Mouse (Mus musculus): Measurements from ENCODE around the gene Olig3. TPM values are rescaled to one million over a fixed set of nuclear protein-coding genes. Genes with fewer than 3 reads are reported as not detected.

The Olig3 gene
- polyA plus RNA-seq, 1 experiment = not detected

DNA sequence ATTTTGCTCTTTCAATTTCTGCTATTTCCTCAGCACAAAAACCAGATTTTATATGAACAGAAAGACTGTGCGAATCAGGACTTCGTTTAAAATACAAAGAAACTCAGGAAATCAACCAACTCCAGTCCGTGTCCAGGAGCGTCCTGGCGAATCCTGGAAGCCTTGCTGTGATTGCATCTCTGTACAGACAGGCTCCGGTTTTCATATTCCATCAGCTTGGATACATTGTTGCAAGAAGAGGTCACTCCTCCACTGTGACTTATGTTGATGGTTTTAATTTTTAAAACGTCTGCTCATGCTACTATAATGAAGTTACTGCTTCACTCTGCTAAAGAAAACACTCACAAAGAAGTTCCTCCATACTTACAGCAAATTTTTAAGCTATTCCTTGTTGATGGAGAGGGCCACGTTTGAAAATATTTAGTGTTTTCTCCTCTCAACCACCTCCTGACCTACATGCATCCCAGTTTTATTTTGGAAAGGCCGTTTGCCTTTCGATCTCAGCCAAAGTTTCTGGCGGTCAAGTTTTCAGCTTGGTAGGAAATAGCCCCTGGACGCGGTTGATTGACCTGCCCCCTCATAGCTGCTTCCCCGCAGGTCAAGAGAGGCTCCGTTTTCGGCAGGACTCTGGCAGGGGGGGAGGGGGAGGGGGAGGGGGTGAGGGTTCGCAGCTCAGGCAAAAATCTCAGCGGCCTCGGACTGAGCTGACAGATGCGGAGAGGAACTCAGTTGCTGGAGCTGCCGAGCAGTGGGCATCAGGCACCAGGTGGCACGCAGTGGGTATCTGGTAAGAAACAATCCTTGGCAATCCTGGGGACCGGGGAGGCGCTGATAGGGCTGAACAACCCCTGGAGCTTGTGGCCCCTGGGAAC lies 4.1 kb upstream of the Olig3 start:
- Histone ChIP-seq H3K36me3 (ENCODE audit: control insufficient read depth, insufficient read depth) (no peaks in the 10 kb centered on the region), H3K27me3 (ENCODE audit: control insufficient read depth, insufficient read depth, insufficient read length) (peaks cover 41% of the 10 kb centered on the region), H3ac (ENCODE audit: control insufficient read depth, insufficient read length, low read depth) (no peak overlapping the region), H3K79me2 (ENCODE audit: control insufficient read depth, insufficient read depth) (no peaks in the 10 kb centered on the region), H3K4me3 (ENCODE audit: insufficient read depth, poor library complexity, severe bottlenecking) (no peak overlapping the region), H3K79me3 (ENCODE audit: low read depth) (no peaks in the 10 kb centered on the region)
- no peak for TF ChIP-seq CEBPB (IDR thresholded peaks at IDR 0.05; ENCODE audit: low read depth)
- TF ChIP-seq CTCF (IDR thresholded peaks at IDR 0.05; ENCODE audit: control insufficient read depth, insufficient read depth, insufficient read length) = no peak
- no peak for TF ChIP-seq MAX (IDR thresholded peaks at IDR 0.05)
- TF ChIP-seq FOSL1 (IDR thresholded peaks at IDR 0.05; ENCODE audit: insufficient read depth, low read length, poor library complexity, severe bottlenecking) = no peak
- TF ChIP-seq MYOG (IDR thresholded peaks at IDR 0.05; ENCODE audit: control insufficient read depth, extremely low read depth, insufficient read length) = no peak
- TF ChIP-seq USF1 (IDR thresholded peaks at IDR 0.05; ENCODE audit: low read depth) = no peak
- no peak for TF ChIP-seq MYOD1 (IDR thresholded peaks at IDR 0.05; ENCODE audit: control insufficient read depth, insufficient read length, low read depth)

DNA sequence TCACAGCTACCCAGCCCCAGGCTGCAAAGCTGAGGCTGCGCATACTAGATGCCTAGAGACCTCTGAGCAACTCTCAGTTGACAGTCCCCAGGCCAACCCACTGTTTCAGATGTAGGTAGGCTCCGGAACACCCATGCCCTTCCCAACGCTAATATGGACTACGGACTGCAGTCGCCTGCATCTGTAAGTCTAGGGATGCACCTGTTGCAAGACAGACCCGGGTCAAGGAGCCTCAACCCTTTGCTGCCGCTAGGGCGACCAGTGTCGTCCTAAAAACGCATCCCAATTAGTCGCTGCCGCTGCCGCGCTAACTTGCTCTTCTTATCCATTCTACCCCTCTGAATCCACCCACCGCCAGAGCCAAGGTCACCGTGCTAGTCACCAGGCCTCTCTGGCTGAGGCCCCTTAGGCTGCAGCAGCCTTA lies 3.4 kb upstream of the Olig3 start:
- Histone ChIP-seq H3K79me2 (ENCODE audit: control insufficient read depth, insufficient read depth) (no peaks in the 10 kb centered on the region), H3K4me3 (ENCODE audit: insufficient read depth, poor library complexity, severe bottlenecking) (no peak overlapping the region), H3K36me3 (ENCODE audit: control insufficient read depth, insufficient read depth) (no peaks in the 10 kb centered on the region), H3K79me3 (ENCODE audit: low read depth) (no peaks in the 10 kb centered on the region), H3ac (ENCODE audit: control insufficient read depth, insufficient read length, low read depth) (no peak overlapping the region), H3K27me3 (ENCODE audit: control insufficient read depth, insufficient read depth, insufficient read length) (peaks cover 46% of the 10 kb centered on the region)
- TF ChIP-seq MAX (IDR thresholded peaks at IDR 0.05) (no peak), MYOD1 (IDR thresholded peaks at IDR 0.05; ENCODE audit: control insufficient read depth, insufficient read length, low read depth) (no peak), MYOG (IDR thresholded peaks at IDR 0.05; ENCODE audit: control insufficient read depth, extremely low read depth, insufficient read length) (no peak), FOSL1 (IDR thresholded peaks at IDR 0.05; ENCODE audit: insufficient read depth, low read length, poor library complexity, severe bottlenecking) (no peak), USF1 (IDR thresholded peaks at IDR 0.05; ENCODE audit: low read depth) (no peak), CEBPB (IDR thresholded peaks at IDR 0.05; ENCODE audit: low read depth) (no peak), CTCF (IDR thresholded peaks at IDR 0.05; ENCODE audit: control insufficient read depth, insufficient read depth, insufficient read length) (no peak)

GRCm38 (mm10) chr10:19353631-19354030 lies 2.7 kb upstream of the Olig3 start:
- no peaks in the 10 kb centered on the region for H3K36me3 ChIP-seq (ENCODE audit: control insufficient read depth, insufficient read depth)
- H3K79me2 ChIP-seq (ENCODE audit: control insufficient read depth, insufficient read depth) = no peaks in the 10 kb centered on the region
- no peaks in the 10 kb centered on the region for H3K79me3 ChIP-seq (ENCODE audit: low read depth)
- no peak overlapping the region for H3K4me3 ChIP-seq (ENCODE audit: insufficient read depth, poor library complexity, severe bottlenecking)
- TF ChIP-seq CEBPB (IDR thresholded peaks at IDR 0.05; ENCODE audit: low read depth) = no peak
- TF ChIP-seq USF1 (IDR thresholded peaks at IDR 0.05; ENCODE audit: low read depth) = no peak
- TF ChIP-seq MAX (IDR thresholded peaks at IDR 0.05) = no peak
- no peak for TF ChIP-seq MYOG (IDR thresholded peaks at IDR 0.05; ENCODE audit: control insufficient read depth, extremely low read depth, insufficient read length)
- TF ChIP-seq FOSL1 (IDR thresholded peaks at IDR 0.05; ENCODE audit: insufficient read depth, low read length, poor library complexity, severe bottlenecking) = no peak
- no peak for TF ChIP-seq MYOD1 (IDR thresholded peaks at IDR 0.05; ENCODE audit: control insufficient read depth, insufficient read length, low read depth)
- no peak for TF ChIP-seq CTCF (IDR thresholded peaks at IDR 0.05; ENCODE audit: control insufficient read depth, insufficient read depth, insufficient read length)
- H3ac ChIP-seq (ENCODE audit: control insufficient read depth, insufficient read length, low read depth) = no peak overlapping the region
- peaks cover 46% of the 10 kb centered on the region for H3K27me3 ChIP-seq (ENCODE audit: control insufficient read depth, insufficient read depth, insufficient read length)

GRCm38 (mm10) chr10:19354146-19354545 lies 2.2 kb upstream of the Olig3 start:
- Histone ChIP-seq H3K4me3 (ENCODE audit: insufficient read depth, poor library complexity, severe bottlenecking) (no peak overlapping the region), H3K79me3 (ENCODE audit: low read depth) (no peaks in the 10 kb centered on the region), H3K36me3 (ENCODE audit: control insufficient read depth, insufficient read depth) (no peaks in the 10 kb centered on the region), H3ac (ENCODE audit: control insufficient read depth, insufficient read length, low read depth) (no peak overlapping the region), H3K27me3 (ENCODE audit: control insufficient read depth, insufficient read depth, insufficient read length) (peaks cover 46% of the 10 kb centered on the region), H3K79me2 (ENCODE audit: control insufficient read depth, insufficient read depth) (no peaks in the 10 kb centered on the region)
- no peak for TF ChIP-seq MYOG (IDR thresholded peaks at IDR 0.05; ENCODE audit: control insufficient read depth, extremely low read depth, insufficient read length)

GRCm38 (mm10) chr10:19355076-19355475 lies 1.3 kb upstream of the Olig3 start:
- H3ac ChIP-seq (ENCODE audit: control insufficient read depth, insufficient read length, low read depth) = no peak overlapping the region
- H3K27me3 ChIP-seq (ENCODE audit: control insufficient read depth, insufficient read depth, insufficient read length) = peaks cover 46% of the 10 kb centered on the region
- TF ChIP-seq USF1 (IDR thresholded peaks at IDR 0.05; ENCODE audit: low read depth) (no peak), FOSL1 (IDR thresholded peaks at IDR 0.05; ENCODE audit: insufficient read depth, low read length, poor library complexity, severe bottlenecking) (no peak), CTCF (IDR thresholded peaks at IDR 0.05; ENCODE audit: control insufficient read depth, insufficient read depth, insufficient read length) (no peak), MAX (IDR thresholded peaks at IDR 0.05) (no peak), MYOD1 (IDR thresholded peaks at IDR 0.05; ENCODE audit: control insufficient read depth, insufficient read length, low read depth) (no peak), CEBPB (IDR thresholded peaks at IDR 0.05; ENCODE audit: low read depth) (no peak), MYOG (IDR thresholded peaks at IDR 0.05; ENCODE audit: control insufficient read depth, extremely low read depth, insufficient read length) (no peak)
- no peak overlapping the region for H3K4me3 ChIP-seq (ENCODE audit: insufficient read depth, poor library complexity, severe bottlenecking)
- no peaks in the 10 kb centered on the region for H3K36me3 ChIP-seq (ENCODE audit: control insufficient read depth, insufficient read depth)
- no peaks in the 10 kb centered on the region for H3K79me2 ChIP-seq (ENCODE audit: control insufficient read depth, insufficient read depth)
- no peaks in the 10 kb centered on the region for H3K79me3 ChIP-seq (ENCODE audit: low read depth)

All from C2C12 (cell line).